Mouse (Mus musculus): ENCODE measurements around the gene Alyref.

DNA sequence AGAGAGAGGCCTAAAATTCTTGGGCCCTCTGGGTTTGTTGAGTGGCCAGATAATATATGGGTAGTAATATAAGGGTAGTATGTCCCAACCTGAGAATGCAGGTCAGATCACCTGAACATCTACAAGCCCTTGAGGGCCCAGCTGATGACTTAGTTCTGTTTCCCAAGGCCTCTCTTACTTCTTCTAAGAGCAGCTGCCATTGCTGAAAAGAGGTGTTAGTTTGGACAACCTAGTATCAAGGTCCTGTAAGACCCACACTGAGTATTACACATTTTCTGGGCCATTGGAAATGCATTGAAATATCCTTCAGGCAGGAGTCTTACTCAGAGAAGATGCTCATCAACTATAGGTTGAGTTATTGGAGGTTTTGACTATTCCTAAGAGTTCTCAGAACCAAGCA is 22.2 kb downstream of the Alyref start:
- TF ChIP-seq POLR2A (IDR thresholded peaks at IDR 0.05; ENCODE audit: control insufficient read depth, low read depth, low read length) (no peak), CTCF (IDR thresholded peaks at IDR 0.05; ENCODE audit: control insufficient read depth, insufficient read depth, insufficient replicate concordance, low read depth, low read length) (no peak)
